Mouse (Mus musculus): Measurements from ENCODE around the gene Dcdc2c.

Gene Dcdc2c

DNA sequence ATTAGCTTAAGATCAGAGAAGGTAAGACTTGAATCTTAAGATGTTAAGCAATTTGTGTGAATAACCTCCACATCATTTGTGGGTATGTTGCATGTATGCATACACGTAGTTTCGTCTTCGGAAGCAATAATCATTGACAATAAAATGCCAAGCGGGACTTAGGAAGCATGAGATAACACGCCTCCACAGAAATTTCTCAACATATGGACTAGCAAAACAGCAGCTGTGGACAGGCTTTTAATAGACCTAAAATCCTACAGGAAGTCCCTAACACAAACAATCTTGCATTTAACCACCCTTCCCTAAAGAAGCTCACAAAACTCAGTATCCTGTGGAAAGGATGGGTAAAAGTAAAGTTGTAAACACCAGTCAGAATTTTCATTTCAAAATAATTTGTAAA, 93.4 kb downstream of the Dcdc2c start:
- no peak for DNase-seq (ENCODE audit: low spot score)

DNA sequence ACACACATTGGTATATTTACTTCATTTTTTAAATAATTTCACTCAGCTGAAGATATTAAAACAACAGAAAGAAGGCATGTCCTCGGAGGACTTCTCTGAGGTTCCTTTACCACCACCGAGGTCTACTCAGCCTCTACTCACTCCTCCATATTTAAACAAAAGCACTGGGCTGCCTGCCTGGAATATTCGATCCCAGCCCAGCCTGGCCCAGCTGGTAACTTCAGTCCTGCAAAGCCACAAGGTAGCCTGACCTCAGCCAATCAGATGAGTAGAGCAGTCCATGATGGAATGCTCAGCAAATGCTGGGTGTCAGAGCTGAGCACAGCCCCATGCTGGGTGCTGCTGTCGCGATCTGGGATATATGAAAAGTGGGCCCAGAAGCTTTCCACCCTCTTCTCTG, 115.7 kb downstream of the Dcdc2c start:
- no peak for DNase-seq (ENCODE audit: low spot score)

DNA sequence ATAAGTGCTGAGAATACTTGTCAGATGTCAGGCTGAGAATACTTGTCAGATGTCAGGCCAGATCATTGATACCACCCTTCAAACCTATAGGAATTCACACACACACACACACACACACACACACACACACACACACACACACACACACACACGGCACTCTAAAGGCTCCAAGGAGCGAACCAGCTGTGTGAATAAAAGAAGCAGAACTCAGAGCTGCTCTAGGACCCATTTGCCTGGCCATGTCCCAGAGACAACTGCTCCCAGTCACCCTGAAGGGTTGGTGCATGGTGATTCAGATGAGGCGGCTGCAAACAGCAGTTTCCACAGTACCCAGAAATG, 119.5 kb downstream of the Dcdc2c start:
- no peak for DNase-seq (ENCODE audit: low spot score)

DNA sequence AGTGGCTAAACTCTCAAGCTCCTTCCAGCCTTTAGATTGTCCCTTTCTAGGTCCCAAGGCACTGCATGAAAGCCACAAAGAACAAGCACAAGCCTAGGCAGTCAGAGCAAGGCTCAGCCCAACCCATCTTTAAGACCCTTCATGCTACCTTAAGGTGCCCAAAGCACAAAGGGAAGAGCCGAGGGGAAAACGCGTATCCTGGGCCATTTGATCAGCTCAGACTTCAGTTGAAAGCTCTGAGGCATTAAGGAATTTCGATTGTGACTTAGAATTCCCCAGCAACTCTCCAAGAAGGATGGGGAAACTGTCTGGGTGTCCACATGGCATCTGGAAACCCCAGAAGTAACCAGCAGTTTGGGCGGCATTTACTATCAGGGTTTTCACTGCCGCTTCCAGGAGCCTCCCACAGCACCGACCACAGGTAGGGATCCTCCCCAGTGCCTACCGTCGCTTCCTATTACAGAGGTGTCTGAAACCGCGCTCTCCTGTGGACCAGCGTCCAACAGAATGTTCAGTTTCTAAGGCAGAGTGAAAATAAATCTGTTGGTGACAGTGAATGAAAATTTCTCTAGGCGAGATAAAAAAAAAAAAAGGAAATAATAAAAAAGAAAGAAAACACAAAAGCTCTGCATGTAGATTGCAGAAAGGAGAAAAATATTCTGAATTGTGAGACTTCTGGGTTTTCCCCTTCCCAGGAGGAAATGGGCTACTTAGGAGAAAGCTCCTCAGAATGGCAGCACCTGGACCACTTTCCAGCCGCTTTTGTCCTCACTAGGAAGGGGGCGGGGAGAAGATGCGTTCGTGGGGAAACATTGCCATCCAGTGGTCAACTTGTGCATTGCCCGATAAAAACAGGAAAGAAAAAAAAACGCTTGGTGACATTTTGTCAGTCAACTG, 120.1 kb downstream of the Dcdc2c start:
- DNase-seq (ENCODE audit: low spot score): peak; percentile 51

DNA sequence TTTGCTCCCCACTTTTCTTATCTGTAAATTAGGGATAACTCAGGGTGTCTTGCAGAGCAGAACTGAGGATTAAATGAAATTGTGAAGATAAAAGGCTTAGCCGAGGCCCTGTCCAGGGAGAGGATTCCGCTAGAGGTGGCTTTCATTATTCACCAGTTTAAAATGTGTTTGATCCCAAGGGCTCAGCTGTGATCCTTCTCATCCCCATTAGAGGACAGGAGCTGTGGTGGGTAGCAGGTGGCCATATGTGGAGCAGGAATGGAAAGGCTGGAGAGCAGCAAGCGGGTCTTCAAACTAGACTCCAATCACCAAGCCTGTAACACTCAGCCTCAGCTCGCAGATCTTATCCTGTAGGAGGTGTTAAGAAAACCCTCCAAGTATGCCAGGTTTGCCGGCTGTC, 122.3 kb downstream of the Dcdc2c start:
- no peak for DNase-seq (ENCODE audit: low spot score)

DNA sequence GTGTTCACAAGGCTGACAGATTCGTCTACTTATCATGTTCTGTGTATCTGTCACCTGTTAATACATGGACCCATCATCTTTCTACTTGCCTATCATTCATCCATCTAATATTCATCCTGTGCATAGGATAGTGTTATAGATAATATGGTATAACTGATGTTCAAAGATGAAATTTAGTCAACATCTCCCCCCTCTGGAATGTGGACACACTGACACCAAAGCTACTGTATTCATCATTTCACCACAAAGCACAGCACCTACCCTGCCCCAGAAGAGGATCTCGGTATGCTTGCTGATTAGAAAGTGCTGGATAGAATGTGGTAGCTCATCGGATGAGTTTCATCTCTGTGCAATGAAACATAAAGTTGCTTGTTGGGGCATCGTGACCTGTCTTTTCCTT, 135.2 kb downstream of the Dcdc2c start:
- DNase-seq (ENCODE audit: low spot score): no peak

DNA sequence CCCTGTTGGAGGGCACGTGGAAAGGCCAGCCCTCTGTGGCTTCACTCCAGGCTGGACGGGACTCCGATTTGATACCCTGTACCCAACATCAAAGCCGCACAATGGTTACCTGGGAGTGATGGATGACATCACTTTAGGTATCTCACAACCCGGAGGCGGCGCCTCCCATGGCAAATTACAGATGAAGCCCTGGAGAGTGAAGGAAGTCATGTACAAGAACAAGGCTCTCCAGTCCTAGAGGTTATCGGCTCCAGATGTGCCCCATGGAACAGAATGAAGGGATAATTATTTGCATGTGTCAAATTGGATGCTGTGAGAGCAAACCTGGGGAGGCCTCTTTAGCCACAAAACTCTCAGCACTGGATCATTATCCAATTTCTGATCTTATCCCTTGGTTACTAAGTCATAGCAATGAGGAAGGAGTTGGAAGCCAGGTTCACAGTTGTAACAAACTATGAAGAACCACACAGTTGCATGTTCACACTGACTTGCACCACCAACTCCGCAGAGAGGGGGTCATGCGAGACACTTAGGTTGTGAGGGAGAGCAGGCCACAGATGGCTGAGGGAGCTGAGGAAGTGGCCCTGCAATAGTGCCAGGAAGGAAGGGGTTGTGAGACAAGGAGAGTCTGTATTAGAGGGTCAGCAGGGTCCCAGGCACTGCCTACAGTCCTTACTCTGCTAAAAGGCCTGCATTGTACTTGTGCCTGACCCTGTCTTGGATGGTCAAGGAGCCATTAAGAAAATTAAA, 144.4 kb downstream of the Dcdc2c start:
- DNase-seq (ENCODE audit: low spot score): no peak

DNA sequence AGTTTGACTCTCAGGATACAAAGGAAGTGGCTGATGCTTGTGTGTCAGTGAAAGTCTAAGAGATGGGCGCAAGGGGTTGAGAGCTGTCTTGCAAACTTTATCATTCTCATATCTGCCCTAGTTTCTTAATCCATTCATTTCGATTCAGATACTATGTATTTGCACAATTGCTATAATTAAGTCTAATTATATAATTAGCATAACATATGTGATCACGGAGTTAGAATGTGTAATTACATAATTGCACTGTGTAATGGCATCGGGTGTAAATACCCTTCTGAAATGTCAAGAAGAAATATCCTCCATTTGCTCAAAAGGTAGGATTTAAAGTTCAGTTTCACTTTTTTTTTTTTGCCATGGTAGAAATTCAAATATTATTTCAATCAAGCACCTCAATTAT, 149.9 kb downstream of the Dcdc2c start:
- no peak for DNase-seq (ENCODE audit: low spot score)

DNA sequence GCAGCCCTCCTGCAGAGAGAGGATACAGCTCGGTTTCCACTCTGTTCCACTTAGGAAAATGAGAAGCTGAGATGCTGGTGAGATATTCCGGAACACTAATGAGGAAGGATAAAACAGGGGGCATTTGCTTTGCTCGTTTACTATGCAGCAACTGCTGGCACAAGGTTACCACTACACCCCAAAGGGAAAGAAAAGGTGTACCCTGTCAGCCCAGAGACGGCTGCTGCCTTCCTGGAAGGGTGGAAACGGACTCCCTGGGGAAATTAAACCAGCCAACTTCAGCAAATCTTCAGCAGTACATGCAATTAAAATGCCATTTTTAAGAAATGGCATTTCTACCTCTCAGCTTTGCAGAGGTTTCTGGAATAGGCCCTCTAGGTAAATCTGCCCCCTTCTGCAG, 150.8 kb downstream of the Dcdc2c start:
- DNase-seq (ENCODE audit: low spot score): no peak

DNA sequence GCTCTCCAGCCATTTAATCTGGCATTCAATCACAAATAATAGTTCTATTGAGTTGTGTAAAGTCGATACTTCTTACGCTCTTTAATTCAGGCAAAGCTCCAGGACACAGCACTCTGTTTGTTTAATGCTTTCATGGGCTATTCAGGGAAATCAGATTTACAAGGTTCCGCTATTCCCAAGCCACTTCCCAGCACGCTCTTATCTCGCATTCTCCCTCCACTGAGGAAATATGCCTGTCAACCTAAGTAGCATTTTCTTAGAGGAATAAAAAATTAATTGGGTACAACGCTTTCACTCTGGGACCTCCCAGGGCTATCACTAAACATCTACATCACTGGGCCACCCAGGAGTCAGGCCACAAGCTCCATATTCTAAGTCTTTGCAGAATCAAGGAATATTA, 160.1 kb downstream of the Dcdc2c start:
- no peak for DNase-seq (ENCODE audit: low spot score)
